Mouse (Mus musculus) embryonic facial prominence, embryonic 13.5 days (tissue): ENCODE measurements at regions not wholly inside any gene's neighbourhood (a gene's known extent, or its start where the extent isn't known, plus 50 kb on each side); places are given as distances from the start of the nearest gene placed in this dataset.

Experiments
- ATAC-seq: fragments of 200-750 bp; cut with Nextera tagmentation; 2 replicates; pipeline ENCODE4 v1.8.0; 2017; ENCODE audit warnings: low read depth; ENCODE audit not compliant: insufficient number of reproducible peaks, insufficient read depth, low FRiP score, low TSS enrichment
- H3K27ac ChIP-seq: fragments of 300-500 bp; sonication (generic); 2 replicates; pipeline ENCODE4 v1.5.1; 2015; ENCODE audit warnings: moderate library complexity, mild to moderate bottlenecking, inconsistent platforms
- H3K27me3 ChIP-seq: fragments of 300-500 bp; sonication (generic); 2 replicates; pipeline ENCODE4 v1.6.1; 2015; ENCODE audit warnings: mild to moderate bottlenecking, inconsistent platforms
- H3K36me3 ChIP-seq: fragments of 300-500 bp; sonication (generic); 2 replicates; pipeline ENCODE4 v1.6.1; 2015; ENCODE audit warnings: mild to moderate bottlenecking, inconsistent platforms
- H3K4me1 ChIP-seq: fragments of 300-500 bp; sonication (generic); 2 replicates; pipeline ENCODE4 v1.6.1; 2015; ENCODE audit warnings: inconsistent platforms
- H3K4me2 ChIP-seq: fragments of 300-500 bp; sonication (generic); 2 replicates; pipeline ENCODE4 v1.6.1; 2015; ENCODE audit warnings: moderate library complexity, mild to moderate bottlenecking, inconsistent platforms
- H3K4me3 ChIP-seq: fragments of 300-500 bp; sonication (generic); 2 replicates; pipeline ENCODE4 v1.5.1; 2015; ENCODE audit warnings: mild to moderate bottlenecking, inconsistent platforms
- H3K9ac ChIP-seq: fragments of 300-500 bp; sonication (generic); 2 replicates; pipeline ENCODE4 v1.6.1; 2015; ENCODE audit warnings: mild to moderate bottlenecking, inconsistent platforms
- H3K9me3 ChIP-seq: fragments of 300-500 bp; sonication (generic); 2 replicates; pipeline ENCODE4 v1.6.1; 2016; ENCODE audit warnings: inconsistent platforms
- WGBS: fragments of 180-500 bp; shearing (Covaris S2); methylation state at CpG from one replicate; pipeline ENCODE4 v1.1.7; 2015; ENCODE audit warnings: mixed read lengths; 5-methylcytosine and 5-hydroxymethylcytosine counted together

DNA sequence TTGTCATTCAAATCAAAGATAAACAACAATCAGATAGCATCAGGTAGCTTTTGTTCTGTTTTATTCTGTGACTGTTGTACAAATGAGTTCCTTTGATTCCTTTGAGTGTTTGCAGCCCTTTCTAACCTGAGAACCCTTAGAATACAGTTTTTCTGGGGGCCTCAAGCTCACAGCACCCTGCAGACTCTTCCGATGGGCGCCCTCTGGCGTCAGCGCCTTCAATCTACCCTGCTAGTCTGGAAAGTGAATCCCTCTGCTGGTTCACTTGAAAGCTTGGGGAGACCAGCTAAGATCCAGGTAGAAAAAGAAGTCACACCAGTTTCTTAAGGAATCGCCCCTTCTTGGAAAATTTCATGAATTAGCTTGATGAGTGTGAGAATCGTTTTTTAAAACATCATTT is 253.8 kb upstream of the Nt5e start:
- WGBS: 7% methylated on average over 6 of the region's 6 CpGs
- no peak overlapping the region for H3K27ac ChIP-seq
- H3K4me1 ChIP-seq: peaks cover 13% of the 10 kb centered on the region
- no peaks in the 10 kb centered on the region for H3K27me3 ChIP-seq
- H3K4me2 ChIP-seq: peak overlapping the region; percentile 16; the same call in 1 of the 2 replicates
- H3K9ac ChIP-seq: no peak overlapping the region
- ATAC-seq: no peak
- no peaks in the 10 kb centered on the region for H3K36me3 ChIP-seq
- H3K4me3 ChIP-seq: no peak overlapping the region
- H3K9me3 ChIP-seq: no peaks in the 10 kb centered on the region

DNA sequence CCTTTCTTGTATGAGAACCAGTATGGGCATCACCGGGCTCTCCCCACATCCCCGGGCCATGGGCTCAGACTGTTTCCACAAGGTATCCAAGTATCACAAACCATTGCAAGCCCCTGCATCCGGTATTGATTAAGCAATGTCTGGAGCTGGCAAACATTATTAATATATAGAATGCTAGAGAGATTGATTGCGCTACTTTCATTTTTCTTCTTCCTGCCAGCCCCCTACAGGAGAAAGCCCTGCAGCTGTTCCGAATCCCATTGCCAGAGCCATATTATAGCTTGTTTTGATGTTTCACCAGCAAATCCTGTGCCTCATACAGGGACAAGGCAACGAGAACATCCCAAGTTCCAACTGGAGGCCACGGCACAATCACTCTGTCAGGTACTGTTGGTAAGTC is 253.4 kb upstream of the Nt5e start:
- ATAC-seq: no peak
- Histone ChIP-seq H3K27me3 (no peaks in the 10 kb centered on the region), H3K9ac (no peak overlapping the region), H3K9me3 (no peaks in the 10 kb centered on the region), H3K36me3 (no peaks in the 10 kb centered on the region), H3K4me3 (no peak overlapping the region), H3K4me1 (peaks cover 13% of the 10 kb centered on the region), H3K4me2 (peak overlapping the region; percentile 16; the same call in 1 of the 2 replicates), H3K27ac (no peak overlapping the region)
- WGBS: 63% methylated on average over 7 of the region's 7 CpGs

DNA sequence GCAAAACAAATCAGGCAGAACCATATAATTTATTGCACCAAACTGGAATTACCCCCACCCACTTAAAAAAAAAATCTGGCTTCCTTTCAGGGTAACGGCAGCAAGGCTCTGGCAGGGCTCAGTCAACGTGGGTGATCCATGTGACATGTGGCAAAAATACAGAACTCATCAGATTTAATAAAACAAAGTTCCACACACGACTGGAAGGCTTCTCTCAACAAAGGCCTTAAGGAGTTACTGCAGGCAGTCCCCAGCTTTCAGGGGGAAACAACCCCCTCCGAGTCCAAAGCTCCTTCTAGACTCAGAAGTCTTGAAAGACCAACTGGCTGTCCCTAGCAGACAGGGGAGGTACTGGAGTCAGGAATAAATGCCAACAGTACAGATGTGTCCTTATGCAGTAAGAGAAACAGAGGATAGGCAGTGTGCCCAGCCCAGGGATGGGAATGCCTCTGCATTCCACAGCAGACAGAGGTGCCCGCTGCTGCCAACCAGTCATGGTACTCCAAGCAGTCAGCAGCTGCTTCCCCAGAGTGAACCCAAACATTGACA is 244.0 kb upstream of the Nt5e start:
- Histone ChIP-seq H3K27me3 (no peaks in the 10 kb centered on the region), H3K27ac (peak overlapping the region; percentile 66; the same call in 1 of the 2 replicates), H3K9me3 (no peaks in the 10 kb centered on the region), H3K4me1 (0 out of 2 replicates have a peak, but pooled peaks cover 10% of the 10 kb centered on the region), H3K4me2 (no peak overlapping the region), H3K4me3 (no peak overlapping the region), H3K9ac (no peak overlapping the region), H3K36me3 (no peaks in the 10 kb centered on the region)
- ATAC-seq: 0 out of 2 replicates have a peak, but pooled peaks have one; percentile 52
- WGBS: 34% methylated on average over 5 of the region's 5 CpGs

DNA sequence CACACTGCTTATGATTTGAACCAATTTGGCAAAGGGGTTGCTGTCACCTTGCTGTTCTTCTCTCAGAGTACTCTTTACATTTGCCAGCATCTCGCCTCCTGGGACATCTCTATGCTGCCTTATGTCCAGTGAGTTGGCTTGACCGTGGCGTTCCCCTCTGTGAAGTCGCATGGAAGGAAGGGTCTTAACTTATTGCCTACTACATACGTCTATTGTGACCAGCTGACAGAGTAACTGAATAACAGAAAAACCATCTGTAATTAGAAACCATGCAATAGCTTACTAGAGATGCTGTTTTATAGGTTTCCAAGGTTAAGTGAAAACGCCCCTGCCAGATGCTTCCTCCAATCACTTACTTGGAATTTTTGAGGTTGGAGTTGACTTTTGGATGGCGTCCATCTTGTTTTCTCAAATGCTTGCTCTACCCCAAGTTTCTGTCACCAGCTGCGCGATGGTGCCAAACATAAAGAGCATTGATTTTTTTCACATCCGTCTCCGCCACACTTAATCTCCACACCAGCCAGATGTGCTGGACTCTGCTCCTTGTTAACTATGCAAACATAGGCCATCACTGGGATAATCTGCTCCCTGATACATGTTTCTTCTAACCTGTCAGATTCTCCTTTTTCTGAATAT is 241.7 kb upstream of the Nt5e start:
- H3K9me3 ChIP-seq: no peaks in the 10 kb centered on the region
- ATAC-seq: no peak
- no peak overlapping the region for H3K27ac ChIP-seq
- 0 out of 2 replicates have a peak, but pooled peaks cover 10% of the 10 kb centered on the region for H3K4me1 ChIP-seq
- no peaks in the 10 kb centered on the region for H3K36me3 ChIP-seq
- no peak overlapping the region for H3K9ac ChIP-seq
- WGBS: 86% methylated on average over 11 of the region's 11 CpGs
- H3K4me3 ChIP-seq: no peak overlapping the region
- H3K27me3 ChIP-seq: no peaks in the 10 kb centered on the region
- H3K4me2 ChIP-seq: no peak overlapping the region

DNA sequence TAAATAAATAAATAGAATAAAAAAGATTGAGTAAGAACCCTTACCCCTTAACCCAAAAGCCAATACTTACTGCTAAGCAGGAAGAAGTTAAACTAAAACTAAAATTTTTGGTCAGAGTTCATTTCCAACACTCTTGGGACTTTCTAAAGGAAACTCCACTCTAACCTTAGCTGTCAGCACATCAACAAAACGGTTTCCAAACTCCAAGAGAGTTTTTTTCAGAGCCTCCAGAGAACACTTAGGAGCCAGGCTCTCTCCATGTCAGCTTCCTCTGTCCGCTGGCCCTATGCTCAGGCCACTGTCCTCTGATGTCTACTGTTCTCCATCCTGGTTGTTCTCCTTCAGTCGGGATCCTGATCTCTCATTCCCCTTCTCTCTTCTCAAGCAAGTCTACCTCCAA is 241.1 kb upstream of the Nt5e start:
- H3K4me2 ChIP-seq: no peak overlapping the region
- H3K9me3 ChIP-seq: no peaks in the 10 kb centered on the region
- no peak for ATAC-seq
- H3K4me1 ChIP-seq: 0 out of 2 replicates have a peak, but pooled peaks cover 10% of the 10 kb centered on the region
- no peaks in the 10 kb centered on the region for H3K36me3 ChIP-seq
- no peak overlapping the region for H3K4me3 ChIP-seq
- 70% methylated on average over 3 of the region's 3 CpGs for WGBS
- H3K9ac ChIP-seq: no peak overlapping the region
- no peaks in the 10 kb centered on the region for H3K27me3 ChIP-seq
- H3K27ac ChIP-seq: no peak overlapping the region

DNA sequence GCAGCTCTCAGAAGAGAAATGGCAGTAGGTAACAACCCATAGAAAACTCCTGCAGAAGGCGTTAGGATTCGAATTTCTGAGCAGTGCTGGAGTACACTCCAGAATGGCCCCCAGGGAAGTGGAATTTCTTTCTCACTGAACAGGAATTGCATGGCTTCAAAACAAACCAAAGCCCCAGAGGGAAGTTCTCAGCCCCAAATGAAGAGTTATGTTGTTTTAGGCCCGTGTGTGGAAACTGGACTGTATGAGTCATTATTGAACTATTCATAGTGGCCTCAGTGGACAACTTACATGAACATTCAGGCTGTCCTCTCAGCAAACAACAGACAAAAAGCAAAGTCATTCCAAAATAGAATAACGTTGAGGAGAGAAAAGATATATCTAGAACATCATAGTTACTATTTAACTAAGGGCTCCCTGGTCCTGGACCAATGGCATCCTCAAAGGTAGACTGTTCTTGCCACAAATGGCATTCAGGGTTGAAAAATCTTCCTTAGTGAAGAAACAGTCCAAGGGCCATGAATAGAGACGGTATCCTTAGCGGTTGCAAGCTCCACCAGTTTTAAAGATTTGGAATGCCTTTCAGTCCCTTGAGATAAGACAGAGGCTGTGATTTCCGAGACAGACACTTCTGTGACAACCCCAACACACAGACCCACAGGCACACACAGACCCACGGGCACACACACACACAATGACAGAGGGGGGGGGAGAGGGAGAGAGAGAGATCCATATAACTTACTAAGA is 235.0 kb upstream of the Nt5e start:
- Histone ChIP-seq H3K27ac (no peak overlapping the region), H3K4me3 (no peak overlapping the region), H3K27me3 (no peaks in the 10 kb centered on the region), H3K9ac (no peak overlapping the region), H3K36me3 (no peaks in the 10 kb centered on the region), H3K4me1 (no peaks in the 10 kb centered on the region), H3K4me2 (no peak overlapping the region), H3K9me3 (no peaks in the 10 kb centered on the region)
- 69% methylated on average over 8 of the region's 8 CpGs for WGBS
- no peak for ATAC-seq

DNA sequence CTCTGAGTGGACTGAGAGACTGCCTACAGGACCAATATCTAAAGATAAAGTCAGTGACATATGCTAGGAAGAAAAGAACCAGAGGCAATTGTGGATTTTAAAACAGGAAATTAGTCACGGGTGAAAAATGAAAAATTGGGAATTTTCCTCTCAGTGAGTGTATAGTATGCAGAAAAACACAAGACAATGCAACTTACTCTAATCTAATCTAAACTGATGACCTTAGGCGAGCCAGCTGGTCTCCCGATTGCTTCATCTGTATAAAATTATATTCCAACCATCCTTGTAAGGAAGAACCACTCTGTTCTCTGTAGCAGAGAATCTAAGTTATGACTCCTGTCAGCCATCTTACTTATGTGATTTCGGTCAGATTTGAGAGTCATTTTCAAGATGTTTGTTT is 234.4 kb upstream of the Nt5e start:
- no peak overlapping the region for H3K9ac ChIP-seq
- H3K4me3 ChIP-seq: no peak overlapping the region
- H3K36me3 ChIP-seq: no peaks in the 10 kb centered on the region
- no peaks in the 10 kb centered on the region for H3K4me1 ChIP-seq
- no peak for ATAC-seq
- no peaks in the 10 kb centered on the region for H3K9me3 ChIP-seq
- no peak overlapping the region for H3K27ac ChIP-seq
- 64% methylated on average over 4 of the region's 4 CpGs for WGBS
- no peak overlapping the region for H3K4me2 ChIP-seq
- no peaks in the 10 kb centered on the region for H3K27me3 ChIP-seq

DNA sequence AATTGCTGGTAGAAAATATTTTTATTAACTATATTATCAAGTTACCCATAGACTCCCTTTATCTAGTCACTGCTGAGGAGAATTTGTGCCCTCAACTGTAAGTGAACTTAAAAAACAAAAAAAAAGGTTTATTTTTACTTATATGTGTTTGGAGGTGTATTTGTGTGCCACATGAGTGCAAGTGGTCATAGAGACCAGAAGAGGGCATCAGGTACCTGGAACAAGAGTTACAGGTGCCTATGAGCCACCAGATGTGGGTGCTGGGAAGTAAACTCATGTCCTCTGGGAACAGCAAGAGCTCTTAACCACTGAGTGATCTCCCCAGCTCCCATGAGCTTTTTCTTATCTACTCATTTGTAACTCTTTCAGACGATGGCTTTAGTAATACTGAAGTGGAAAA is 213.9 kb upstream of the Nt5e start:
- H3K4me3 ChIP-seq: no peak overlapping the region
- no peak overlapping the region for H3K4me2 ChIP-seq
- H3K9ac ChIP-seq: no peak overlapping the region
- H3K27me3 ChIP-seq: no peaks in the 10 kb centered on the region
- H3K36me3 ChIP-seq: no peaks in the 10 kb centered on the region
- no peak overlapping the region for H3K27ac ChIP-seq
- ATAC-seq: no peak
- WGBS: 61% methylated on average over 1 of the region's 1 CpGs
- no peaks in the 10 kb centered on the region for H3K9me3 ChIP-seq
- H3K4me1 ChIP-seq: 0 out of 2 replicates have a peak, but pooled peaks cover 4% of the 10 kb centered on the region

DNA sequence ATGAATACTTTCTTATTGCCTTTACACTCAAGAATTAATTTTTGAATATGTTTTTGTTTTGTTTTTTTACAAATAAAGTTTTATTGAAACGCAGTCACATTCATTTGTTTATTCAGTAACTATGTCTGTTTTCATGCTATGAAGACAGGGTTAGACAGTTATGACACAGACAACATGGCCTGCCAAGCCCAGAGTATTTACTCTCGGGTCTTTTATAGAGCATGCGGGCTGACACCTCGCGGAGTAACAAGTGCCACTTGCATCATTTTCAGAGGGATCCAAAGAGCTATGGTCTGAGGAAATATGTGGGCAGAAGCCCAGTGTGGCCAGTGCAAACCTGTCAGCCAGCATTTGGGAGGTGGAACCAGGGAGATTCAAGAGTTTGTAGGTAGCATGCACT is 206.5 kb upstream of the Nt5e start:
- no peak overlapping the region for H3K4me3 ChIP-seq
- no peaks in the 10 kb centered on the region for H3K36me3 ChIP-seq
- 90% methylated on average over 5 of the region's 5 CpGs for WGBS
- no peak overlapping the region for H3K27ac ChIP-seq
- no peak overlapping the region for H3K9ac ChIP-seq
- H3K4me2 ChIP-seq: no peak overlapping the region
- no peaks in the 10 kb centered on the region for H3K27me3 ChIP-seq
- no peaks in the 10 kb centered on the region for H3K9me3 ChIP-seq
- ATAC-seq: no peak
- H3K4me1 ChIP-seq: 0 out of 2 replicates have a peak, but pooled peaks cover 4% of the 10 kb centered on the region

DNA sequence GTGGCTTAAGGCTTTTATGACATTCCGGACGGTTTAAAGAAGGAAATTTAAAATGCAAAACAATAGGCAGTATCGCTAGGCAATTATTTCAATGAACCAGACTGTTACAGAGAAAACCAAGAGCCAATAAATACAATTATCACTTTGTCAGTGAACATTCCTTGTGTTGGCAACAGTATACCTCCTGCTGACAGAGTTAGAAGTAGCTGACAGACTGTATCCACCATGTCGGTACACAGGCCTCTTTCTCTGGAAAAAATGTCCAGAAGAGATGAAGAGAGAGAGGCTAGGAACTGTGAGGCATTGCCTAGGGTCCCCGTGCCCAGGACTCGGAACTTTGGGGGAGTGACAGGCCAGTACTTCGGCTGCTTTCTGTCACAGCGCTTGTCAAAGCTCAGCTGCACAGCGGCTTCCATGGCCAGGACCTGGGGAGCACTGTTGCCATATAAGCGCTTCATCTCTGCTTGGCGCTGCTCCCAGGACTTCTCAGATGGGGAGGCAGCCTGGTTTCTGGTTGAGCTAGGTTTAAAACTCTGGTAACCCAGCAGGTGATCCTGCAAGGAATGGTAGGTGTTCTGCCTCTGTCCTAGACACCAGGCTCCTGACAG is 205.9 kb upstream of the Nt5e start:
- ATAC-seq: no peak
- no peaks in the 10 kb centered on the region for H3K27me3 ChIP-seq
- H3K4me3 ChIP-seq: no peak overlapping the region
- 83% methylated on average over 11 of the region's 11 CpGs for WGBS
- no peaks in the 10 kb centered on the region for H3K9me3 ChIP-seq
- 0 out of 2 replicates have a peak, but pooled peaks cover 4% of the 10 kb centered on the region for H3K4me1 ChIP-seq
- H3K4me2 ChIP-seq: no peak overlapping the region
- H3K27ac ChIP-seq: no peak overlapping the region
- no peaks in the 10 kb centered on the region for H3K36me3 ChIP-seq
- no peak overlapping the region for H3K9ac ChIP-seq

DNA sequence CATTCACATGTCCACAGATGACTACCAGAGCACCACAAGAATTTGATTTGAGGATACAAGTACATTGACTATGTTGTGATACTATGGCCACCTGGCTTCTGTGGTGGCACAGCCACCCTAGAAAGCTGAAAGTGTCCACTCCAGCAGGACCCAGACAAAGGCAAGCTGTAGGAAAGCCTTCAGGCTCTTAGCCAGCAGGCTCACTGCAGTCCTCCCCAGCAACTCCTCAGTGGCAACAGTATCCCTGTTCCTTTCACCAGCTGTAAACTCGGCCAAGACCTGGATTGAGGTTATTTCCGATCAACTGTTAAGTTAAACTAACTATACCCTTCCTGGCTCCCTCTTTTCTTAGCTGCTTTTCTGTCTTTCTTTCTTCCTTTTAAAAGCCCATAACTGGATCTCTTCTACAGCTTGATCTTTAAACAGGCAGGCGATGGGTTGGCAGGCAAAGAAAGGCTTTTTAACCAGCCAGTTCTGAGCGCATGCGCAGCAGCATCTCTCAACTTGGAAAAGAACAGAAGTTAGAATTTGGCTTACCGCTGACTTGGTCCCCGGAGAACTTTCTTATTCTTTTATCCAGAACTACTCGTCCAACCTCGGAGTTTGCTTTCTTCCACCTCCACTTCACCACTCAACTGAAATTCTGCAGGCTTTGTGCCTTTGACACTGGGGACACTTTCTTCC is 202.5 kb upstream of the Nt5e start:
- WGBS: 77% methylated on average over 9 of the region's 9 CpGs
- no peak for ATAC-seq
- no peaks in the 10 kb centered on the region for H3K4me1 ChIP-seq
- H3K27ac ChIP-seq: no peak overlapping the region
- H3K9me3 ChIP-seq: no peaks in the 10 kb centered on the region
- H3K4me2 ChIP-seq: no peak overlapping the region
- H3K9ac ChIP-seq: no peak overlapping the region
- no peak overlapping the region for H3K4me3 ChIP-seq
- no peaks in the 10 kb centered on the region for H3K36me3 ChIP-seq
- H3K27me3 ChIP-seq: no peaks in the 10 kb centered on the region
